Mouse (Mus musculus) small intestine, adult 2 months (tissue): ENCODE results near the gene Ski.

Experiments used
- CTCF ChIP-seq: fragments of 200-500 bp; IDR thresholded peaks from 2 replicates; pipeline ENCODE4 v1.5.1; 2012; ENCODE audit warnings: low read depth, mild to moderate bottlenecking, control low read depth, inconsistent platforms, low read length, moderate library complexity, mixed read lengths; ENCODE audit not compliant: insufficient replicate concordance, insufficient read length; ENCODE audit errors: extremely low read depth
- POLR2A ChIP-seq: fragments of 200-500 bp; IDR thresholded peaks from 2 replicates; pipeline ENCODE4 v1.6.1; 2012; ENCODE audit warnings: low read depth, mild to moderate bottlenecking, control low read depth, inconsistent platforms, low read length, moderate library complexity

DNA sequence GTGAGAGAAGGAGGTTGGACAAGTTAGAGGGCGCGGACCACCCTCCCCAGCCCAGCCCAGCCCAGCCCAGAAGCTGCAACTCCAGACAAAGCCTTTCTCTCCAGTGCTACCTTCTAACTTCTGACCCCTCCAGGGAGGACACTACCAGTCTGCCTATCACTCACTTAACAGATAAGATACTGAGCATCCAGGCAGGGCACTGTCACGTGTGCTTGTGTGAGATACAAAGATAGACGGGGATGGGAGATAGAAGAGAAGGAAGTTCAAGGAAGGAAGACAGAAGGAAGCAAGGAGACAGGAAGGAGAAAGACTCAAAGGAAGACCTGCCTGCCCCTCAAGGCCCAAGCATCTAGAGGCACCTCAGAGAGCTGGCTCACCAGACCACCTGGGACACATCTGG, 73.9 kb downstream of the Ski start:
- TF ChIP-seq POLR2A (no peak), CTCF (no peak)
